Mouse (Mus musculus): ENCODE measurements around the gene Senp6.
A peak's percentile ranks its signal among the peaks of the same experiment; 100 is the strongest.
"Not testable (repeated sequence)": the region's sequence is repeated elsewhere in the genome, so short reads cannot be mapped to it uniquely, and the experiment has no call there.

Senp6 gene

DNA sequence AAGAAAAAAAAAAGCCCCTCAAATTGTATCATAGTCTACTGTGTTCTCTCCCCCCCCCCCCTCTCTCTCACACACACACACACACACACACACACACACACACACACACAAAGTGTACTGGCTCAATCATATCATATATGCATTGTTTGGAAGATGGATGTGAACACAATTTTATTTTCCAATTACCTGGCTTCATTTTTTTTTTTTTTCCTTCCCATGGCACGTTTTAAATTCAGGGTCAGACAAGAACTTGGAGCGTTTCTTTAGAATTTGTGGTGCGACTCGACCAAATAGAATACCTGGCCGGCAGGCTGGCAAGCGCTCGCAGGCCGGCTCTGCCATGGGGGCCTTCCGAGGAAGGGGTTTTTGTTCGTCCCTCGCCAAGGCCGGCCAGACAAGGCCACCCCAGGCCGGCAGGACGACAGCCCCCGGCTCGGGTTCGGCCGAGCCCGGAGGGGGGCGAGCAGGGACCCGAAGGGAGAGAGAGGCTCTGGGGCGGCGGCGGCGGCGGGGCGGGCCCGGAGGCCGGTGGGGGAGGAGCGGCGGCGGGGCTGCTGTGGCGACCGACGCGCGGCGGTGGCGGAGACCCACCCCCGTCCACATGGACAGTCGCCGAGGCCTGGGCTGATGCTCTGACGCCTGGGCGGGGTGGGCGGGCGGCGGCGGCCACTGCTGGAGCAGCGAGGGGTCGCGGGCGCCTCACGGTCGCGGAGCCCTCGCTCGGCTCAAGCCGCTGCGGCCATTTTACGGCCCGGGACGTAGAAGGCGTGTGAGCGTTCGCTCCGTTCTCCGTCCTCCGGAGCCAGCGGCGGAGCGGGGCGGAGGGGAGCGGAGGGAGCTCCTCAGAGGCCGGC lies at the start of gene Senp6:
Senp6 (plus strand) TSS at position 537 of the 854 bp plus-strand sequence.
- DNase-seq (ENCODE audit: low spot score in 2 of 2) = peak; percentile 52 to 65

DNA sequence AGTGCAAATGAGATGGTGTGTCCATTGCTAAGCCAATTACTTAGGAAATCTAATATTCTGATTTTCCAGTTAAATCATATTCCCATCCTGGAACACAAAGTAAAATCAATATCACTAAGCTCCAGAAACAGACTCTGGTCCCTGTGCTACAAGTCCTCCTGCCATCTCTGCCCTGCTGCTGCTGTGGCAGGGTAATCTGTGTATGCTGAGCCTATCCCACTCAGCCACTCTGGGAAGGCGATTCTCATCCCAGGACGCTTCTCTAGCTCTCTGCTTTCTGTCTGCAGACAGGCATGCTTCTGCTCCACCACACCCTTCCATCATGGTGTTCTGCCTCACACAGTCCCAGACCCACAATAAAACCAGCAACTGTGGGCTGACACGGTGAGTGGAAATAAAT lies 46.3 kb upstream of the Senp6 start:
- no peak for DNase-seq (ENCODE audit: low spot score in 2 of 2)

DNA sequence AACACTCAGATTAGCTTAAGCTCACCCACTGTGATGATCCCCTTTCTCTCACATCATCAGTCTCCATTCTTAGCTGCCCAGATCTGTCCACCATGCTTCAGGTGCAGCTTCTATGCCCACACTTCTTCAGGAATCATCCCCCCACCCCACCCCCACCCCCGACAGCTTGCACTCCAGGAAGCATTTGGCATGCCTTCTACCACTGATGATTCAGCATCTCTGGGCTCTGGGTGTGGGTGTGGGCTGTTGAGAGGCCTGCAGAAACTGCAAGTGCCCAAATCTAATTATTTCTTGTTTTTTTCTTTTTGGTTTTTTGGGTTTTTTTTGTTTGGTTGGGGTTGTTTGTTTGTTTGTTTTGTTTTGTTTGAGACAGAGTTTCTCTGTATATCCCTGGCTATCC lies 45.1 kb upstream of the Senp6 start:
- peak in 1 of 2 experiments; percentile 18 for DNase-seq (ENCODE audit: low spot score in 2 of 2)

DNA sequence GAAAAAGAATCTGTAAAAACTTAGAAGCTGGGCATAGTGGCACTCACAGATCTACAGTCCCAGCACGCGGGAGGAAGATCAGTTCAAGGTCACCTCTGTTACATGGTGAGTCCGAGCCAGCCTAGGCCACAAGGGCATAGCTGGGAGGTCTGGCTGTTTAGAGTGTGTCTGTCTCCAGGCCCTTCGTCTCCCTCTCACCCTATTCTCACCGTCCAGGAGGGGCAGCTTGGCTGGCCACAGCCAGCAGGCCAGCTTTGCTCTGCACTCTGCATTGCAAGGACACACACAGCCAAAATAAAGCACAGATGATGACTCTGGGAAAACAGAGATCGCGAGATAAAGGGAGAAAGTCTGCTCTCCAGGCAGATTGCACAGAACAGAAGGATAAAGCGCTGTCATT lies 43.9 kb upstream of the Senp6 start:
- DNase-seq (ENCODE audit: low spot score in 2 of 2) = no peak

DNA sequence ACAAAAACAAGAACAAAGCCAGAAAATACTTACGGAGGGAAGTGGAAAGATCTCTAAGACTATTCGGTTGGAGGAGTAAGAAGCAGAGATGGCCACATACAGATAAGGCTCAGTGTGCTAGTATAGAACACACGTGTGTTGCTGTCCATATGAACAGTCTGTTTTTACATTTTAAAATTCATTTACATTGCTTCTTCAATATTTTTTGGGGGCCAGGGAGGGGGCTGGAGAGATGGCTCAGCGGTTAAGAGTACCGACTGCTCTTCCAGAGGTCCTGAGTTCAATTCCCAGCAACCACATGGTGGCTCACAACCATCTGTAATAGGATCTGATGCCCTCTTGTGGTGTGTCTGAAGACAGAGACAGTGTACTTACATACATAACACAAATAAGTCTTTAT lies 41.4 kb upstream of the Senp6 start:
- DNase-seq (ENCODE audit: low spot score in 2 of 2) = not testable (repeated sequence)

DNA sequence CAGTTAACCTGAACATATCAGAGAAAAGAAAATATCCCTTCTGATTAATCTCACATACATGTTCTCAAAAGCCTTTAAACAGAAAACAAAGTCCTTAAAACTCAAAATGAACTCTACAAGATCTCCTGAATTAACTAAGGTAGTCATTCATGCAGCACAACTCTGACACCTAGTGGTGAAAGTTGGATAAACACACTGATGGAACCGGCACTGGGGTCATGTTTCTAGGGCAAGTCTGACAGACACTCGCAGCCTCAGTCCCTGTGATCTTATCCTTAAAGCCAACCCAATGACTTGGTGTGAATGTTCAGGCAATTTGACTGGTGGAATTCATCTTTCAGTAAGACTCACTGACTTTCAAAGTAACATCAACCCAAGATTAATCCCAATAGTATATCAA lies 40.7 kb upstream of the Senp6 start:
- DNase-seq (ENCODE audit: low spot score in 2 of 2) = peak; percentile 66

DNA sequence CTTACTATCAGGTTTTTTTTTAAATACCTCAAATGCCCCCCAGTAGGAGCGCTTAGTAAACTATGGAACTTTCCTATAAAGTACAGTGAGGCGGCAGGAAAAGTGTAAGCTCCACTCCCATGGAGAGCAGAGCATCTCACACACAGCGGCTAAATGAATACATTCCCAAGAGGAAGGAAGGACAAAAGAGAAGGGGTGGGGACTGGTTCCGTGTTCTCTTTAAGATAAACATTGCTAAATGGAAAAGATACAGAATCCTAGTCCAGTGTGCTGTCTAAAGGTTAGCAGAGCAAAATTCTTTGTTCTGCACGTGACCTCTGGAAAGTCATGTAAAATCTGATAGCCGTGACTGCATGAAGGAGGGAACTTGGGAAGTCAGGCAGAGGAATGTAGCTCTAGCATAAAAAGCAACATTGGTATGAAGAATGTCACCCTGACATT lies 40.1 kb upstream of the Senp6 start:
- DNase-seq (ENCODE audit: low spot score in 2 of 2) = no peak

DNA sequence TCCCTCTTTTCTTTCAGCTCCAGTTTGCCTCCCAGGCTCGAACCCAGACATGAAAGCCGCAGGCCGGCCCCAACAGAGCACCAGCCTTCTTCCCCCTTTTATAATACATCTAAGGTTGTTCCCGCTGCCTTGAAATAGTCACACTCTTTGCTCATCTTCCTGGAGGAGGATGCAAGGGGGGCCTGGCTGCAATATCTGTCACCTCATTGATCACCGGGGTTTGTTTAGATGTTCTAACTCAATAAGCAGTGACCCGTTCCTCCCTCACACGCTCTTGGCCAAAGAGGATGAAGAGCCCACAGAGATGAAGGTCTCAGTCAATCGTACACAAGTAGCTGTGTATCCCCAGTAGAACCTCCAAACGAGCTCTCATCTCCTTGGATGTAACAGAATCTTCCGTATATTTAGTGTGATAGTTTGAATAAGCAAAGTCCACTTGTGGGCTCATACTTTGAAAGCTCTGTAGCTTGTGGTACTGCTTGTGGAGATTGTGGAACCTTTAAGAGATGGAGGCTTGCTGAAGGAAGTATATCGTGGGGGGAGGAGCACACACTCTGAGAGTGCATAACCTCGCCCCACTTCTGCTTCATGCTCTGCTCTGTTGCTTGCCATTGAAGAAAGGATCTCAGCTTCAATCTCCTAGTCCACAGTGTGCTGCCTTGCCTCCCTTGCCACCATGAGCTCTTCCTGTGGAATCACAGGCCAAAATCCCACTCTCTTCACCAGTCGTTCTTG lies 29.3 kb upstream of the Senp6 start:
- no peak for DNase-seq (ENCODE audit: low spot score in 2 of 2)

DNA sequence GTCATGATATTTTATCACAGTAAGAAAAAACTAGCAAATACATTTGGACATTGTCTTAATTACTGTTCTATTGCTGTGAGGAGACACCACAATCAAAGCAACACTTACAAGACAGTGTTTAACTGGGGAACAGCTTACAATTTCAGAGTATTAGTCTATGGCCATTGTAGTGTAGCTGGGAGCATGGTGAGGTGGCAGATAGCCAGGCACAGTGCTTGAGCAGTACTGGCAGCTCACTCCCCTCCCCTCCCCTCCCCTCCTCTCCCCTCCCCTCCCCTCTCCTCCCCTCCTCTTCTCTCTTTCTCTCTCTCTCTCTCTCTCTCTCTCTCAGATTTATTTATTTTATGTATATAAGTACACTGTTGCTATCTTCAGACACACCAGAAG lies 28.7 kb upstream of the Senp6 start:
- no peak for DNase-seq (ENCODE audit: low spot score in 2 of 2)

DNA sequence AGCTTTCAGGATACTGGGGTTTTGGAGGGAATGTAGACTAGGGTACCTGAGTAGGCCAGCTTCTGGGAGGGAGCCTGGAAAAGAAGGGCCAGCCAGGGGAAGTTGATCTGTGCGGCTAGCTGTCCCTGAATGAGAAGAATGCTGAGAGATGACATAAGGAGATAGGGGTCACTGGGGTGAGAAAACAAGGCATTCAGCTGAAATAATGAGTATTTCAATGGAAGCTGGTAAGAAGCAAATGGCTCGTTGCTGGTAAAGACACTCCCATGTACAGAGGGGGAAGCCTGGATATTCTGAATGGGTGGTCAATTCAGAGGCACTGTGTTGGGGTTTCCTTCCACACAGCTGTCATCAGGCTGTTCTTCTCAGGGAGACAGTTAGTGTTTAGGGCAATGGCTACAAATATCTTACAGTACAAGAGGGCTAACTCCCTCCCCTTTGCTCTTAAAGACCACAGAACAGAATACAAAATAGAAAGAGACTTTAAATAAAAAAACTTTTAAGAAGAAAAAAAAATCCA lies 27.3 kb upstream of the Senp6 start:
- no peak for DNase-seq (ENCODE audit: low spot score in 2 of 2)

DNA sequence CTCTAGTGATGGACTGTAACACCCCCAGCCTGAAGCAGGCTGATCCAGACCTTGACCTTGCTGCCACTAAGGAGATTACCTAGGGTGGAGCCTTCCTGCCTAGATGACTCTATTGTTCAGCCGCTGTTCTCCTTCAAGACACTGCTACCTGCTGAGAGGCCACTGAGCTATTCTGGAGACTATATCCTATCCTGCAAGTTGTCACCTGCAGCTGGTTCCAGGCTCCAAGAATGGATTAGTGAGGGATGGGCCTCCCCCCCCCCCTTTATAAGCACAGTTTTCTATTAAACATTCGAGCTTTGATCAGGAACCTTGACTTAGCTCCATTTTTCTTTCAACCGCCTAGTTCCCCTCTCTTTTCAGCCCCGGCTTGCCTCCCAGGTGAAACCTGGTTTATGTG lies 22.4 kb upstream of the Senp6 start:
- DNase-seq (ENCODE audit: low spot score in 2 of 2) = not testable (repeated sequence)

DNA sequence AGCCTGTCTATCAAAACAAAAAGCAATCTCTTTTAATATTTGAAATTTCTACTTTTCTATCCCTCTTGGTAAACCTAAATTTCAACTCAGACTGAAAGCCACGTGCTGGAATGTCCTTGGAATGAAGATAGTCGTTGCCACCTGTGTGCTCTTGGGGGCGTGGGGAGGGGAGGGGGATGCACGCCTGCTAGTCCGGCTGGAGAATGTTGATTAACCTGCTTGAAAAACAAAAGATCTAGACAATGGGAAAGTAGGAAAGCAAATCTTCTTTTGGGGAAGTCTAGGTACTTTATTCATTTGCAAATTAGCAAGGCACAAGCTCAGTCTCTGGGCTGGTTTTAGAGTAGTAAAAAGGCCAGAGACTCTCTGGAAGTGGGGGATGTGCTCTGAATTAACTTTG lies 17.4 kb upstream of the Senp6 start:
- DNase-seq (ENCODE audit: low spot score in 2 of 2) = not testable (repeated sequence)

DNA sequence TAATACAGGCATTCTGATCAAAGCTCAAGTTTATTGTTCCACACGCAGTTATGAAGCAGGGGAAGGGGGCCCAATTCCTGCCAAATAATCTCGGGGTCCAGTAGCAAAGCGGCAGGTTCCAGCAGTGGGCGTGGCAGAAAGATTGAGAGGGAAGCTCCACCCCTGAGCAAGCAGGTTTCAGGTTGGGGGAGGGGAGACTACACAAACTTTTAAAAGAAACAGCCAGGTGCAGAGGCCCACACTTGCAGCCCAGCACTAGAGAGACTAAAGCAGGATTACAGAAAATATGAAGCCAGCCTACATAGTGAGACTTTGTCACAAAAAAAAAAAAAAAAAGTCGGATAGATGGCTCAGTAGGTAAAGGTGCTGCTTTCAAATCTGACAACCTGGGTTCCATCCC lies 13.8 kb upstream of the Senp6 start:
- no peak for DNase-seq (ENCODE audit: low spot score in 2 of 2)

DNA sequence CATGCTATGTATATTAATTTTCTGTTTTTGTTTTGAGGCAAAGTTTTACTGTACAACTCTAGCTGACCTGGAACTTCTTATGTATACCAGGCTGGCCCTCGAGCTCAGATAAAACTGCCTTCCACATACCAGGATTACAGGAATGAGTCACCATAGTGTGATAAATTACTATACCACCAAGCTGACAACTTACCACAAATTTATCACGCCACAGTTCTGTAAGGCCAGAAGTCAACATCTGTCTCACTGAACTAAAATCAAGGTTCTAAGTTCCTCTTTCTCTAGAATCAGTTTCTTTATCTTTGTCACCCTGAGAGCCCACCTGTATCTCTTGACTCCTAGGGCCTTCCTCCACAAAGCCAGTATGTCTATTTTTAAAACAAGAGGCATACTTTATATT lies 9.0 kb upstream of the Senp6 start:
- DNase-seq (ENCODE audit: low spot score in 2 of 2) = no peak

DNA sequence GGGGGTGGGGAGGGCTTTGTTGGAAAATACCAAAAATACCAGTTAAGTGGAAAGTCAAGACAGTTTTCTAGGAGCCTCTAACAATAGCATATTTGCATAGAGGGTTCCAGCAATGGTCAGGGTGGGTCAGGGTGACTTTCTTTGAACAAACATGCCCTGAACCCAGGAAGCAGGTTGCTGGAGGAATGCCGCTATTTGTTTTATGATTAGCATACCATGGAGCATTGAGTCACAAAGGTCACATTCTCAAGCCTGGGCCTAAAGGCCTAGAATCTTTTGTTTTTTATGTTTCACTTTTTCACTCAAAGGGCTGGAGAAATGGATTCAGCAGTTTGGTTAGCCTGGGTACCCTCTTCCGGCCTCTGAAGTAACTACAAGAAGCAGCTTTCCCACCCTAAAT lies 1.2 kb upstream of the Senp6 start:
- not testable (repeated sequence) for DNase-seq (ENCODE audit: low spot score in 2 of 2)

DNA sequence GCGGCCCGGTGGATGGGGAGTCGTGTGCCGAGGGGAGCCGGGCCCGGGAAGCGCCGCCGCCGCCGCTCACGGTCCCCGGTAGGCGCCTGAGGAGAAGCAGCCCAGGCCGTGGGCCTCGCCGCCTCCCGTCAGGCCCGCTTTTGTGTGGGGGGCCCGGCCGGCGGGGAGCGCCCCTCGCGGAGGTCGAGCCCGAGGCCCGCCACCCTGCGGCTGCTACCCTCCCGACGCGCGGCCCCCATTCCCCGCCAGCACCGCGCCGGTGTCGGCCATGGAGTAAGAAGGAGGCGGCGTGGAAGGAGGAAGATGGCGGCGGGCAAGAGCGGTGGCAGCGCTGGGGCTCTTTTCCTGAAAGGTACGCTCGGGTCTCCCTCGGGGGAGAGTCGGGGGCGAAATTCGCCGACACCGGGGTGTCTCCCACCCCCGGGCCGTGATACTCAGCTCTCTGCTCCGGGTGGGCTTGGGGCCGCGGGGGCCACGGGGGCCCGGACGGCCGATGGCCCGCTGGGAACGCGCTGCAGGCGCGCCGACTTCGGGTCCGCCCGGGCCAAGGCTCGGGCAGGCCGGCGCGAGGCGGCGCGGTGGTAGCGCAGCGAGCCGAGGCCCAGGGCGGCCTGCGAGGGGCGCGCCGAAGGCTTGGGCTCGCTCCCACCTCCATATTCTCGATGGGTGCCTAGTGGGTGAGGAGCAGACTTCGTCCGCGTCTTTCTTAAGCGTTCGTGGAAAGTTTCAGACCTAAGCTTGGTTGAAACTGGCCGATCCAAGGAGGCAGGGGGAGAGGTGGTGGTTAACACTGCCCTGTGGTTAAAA lies 721 bp downstream of the Senp6 start:
- DNase-seq (ENCODE audit: low spot score in 2 of 2) = peak; percentile 45 to 53

DNA sequence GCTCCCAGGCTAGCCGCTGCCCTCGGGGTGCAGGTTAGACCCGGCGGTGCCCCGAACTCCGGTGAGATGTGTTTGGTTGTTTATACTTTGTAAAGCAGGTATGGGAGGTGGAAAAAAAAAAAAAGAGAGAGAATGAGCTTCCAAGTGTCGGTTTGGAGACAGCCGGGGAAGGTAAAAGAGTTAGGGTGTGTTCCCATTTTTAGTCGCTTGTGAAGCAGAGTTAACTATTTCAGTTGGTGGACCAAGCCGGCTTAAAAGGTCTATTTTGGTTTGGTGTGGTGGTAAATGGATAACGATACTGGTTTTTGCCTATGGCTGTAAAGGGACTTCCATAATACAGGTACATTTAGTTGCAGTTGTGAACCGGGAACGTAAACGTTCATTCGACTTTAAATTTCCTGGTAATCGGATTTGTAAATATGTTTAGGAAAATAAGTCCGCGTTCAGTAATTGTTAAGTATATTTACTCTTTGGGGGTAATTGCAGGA lies 1.4 kb downstream of the Senp6 start:
- no peak for DNase-seq (ENCODE audit: low spot score in 2 of 2)

DNA sequence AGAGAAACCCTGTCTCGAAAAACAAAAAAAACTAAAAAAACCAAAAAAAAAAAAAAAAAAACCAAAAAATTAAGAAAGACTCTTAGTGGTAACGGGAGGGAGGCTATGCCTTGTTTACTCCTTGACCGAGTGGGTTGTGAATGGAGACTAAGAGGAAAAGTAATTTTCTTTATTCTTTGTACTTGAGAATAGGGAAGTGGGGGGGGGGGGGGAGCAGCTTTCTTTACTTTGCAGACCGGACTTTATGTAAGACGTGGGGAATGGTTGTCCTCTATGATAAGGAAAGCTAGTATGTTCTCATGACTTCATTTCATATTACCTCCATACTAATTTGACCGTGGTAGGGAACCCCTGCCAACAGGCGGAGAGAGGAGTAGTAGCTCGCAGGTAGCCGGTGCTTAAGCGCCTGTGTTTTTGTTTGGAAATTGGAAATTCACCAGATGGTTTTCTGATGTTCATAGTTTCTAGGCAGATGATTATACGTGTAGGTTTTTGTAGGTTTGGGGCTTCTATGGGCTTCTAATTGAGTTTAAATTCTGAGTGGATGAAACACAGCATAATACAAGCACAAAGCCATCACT lies 2.1 kb downstream of the Senp6 start:
- DNase-seq (ENCODE audit: low spot score in 2 of 2) = no peak

DNA sequence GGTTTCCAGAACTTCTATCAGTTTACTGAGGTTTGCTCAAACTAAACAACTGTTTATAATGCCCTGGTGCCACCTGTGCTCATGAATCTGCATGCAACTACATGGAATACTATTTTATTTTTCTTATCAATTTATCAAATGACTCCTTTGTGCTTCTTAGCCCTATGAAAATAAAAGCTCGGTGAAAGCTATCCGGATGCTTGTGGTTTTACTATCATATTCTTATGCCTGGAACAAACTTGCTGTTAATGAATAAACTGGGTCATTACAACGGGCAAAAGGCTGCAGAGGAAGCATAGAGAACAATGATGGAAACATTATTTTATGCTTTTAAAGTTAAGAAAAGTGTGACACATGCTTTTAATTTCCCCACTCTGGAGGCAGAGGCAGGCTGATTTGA lies 3.3 kb downstream of the Senp6 start:
- DNase-seq (ENCODE audit: low spot score in 2 of 2) = no peak

DNA sequence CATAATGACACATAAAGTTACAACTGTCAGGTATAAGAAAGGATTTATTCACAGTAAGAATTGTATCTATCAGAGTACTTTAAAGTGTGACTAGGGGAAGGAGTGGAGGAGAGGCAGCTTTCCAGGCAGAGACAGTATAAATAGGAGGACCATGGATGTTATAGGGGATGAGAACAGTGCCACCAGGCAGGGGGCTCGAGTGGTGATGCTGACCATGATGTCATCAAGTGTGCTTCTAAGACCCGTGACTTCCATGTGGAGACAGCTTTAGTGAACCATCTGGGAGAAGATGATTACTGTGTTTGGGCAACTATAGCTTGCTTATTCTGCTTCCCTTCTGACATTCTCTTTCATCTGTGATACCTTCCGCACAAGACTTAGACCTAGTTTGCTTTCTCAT lies 4.9 kb downstream of the Senp6 start:
- DNase-seq (ENCODE audit: low spot score in 2 of 2) = no peak

DNA sequence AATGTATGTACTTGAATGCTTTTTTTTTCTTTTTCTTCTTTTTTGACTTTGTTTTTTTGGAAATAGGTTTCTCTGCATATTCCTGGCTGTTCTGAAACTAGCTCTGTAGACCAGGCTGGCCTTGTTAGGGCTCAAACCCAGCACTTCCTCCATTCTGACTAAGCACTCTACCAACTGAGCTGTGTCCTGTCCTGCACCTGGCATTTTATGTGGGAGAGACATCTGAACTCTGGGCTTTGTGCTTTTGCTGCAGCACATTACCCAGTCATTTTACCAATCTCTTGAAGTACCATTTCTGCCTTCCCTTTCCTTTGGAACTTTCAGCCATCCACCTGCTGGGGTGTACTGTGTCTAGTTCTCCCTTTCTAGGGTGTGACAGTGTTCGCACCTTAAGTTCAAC lies 7.4 kb downstream of the Senp6 start:
- DNase-seq (ENCODE audit: low spot score in 2 of 2) = no peak

DNA sequence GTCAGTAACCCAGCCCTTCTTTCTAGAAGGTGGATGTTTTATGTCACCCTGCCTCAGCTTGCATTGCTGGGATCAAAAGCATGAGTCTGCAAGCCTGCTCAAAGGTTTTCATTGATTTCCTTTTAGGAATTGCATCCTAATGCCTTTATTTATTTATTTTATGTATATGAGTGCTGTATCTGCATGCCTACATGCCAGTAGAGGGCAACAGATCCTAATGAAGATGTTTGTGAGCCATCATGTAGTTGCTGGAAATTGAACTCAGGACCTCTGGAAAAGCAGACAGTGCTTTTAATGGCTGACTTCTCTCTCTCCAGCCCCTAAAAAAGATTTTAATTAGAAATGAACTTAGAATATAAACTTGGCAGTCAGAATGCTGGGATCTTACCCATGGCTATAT lies 8.2 kb downstream of the Senp6 start:
- no peak for DNase-seq (ENCODE audit: low spot score in 2 of 2)
